Mouse (Mus musculus) left cerebral cortex, adult 9 months (tissue): Measurements from ENCODE around the gene Abcb4.
"Not testable (repeated sequence)": the region's sequence is repeated elsewhere in the genome, so short reads cannot be mapped to it uniquely, and the experiment has no call there.

ENCODE experiments used
- DNase-seq, 2 experiments: peaks; one replicate each; pipeline ENCODE4 v3.0.0; 2022; ENCODE audit warnings: low spot score in 2 of 2

Gene Abcb4

GRCm38 (mm10) chr5:8893300-8894103 is at the start of gene Abcb4:
Gene Abcb4, plus strand, starts transcription at chr5:8893717.
- DNase-seq = peak; percentile 20 to 56

- DNase-seq = not testable (repeated sequence)
Observed at GRCm38 (mm10) chr5:8848607-8849575, 44.6 kb upstream of the Abcb4 start.

- no peak for DNase-seq
Observed at GRCm38 (mm10) chr5:8850851-8851250, 42.7 kb upstream of the Abcb4 start.

- DNase-seq = no peak
Observed at GRCm38 (mm10) chr5:8857201-8857600, 36.3 kb upstream of the Abcb4 start.

GRCm38 (mm10) chr5:8861811-8862210 is 31.7 kb upstream of the Abcb4 start:
- DNase-seq = no peak

DNA sequence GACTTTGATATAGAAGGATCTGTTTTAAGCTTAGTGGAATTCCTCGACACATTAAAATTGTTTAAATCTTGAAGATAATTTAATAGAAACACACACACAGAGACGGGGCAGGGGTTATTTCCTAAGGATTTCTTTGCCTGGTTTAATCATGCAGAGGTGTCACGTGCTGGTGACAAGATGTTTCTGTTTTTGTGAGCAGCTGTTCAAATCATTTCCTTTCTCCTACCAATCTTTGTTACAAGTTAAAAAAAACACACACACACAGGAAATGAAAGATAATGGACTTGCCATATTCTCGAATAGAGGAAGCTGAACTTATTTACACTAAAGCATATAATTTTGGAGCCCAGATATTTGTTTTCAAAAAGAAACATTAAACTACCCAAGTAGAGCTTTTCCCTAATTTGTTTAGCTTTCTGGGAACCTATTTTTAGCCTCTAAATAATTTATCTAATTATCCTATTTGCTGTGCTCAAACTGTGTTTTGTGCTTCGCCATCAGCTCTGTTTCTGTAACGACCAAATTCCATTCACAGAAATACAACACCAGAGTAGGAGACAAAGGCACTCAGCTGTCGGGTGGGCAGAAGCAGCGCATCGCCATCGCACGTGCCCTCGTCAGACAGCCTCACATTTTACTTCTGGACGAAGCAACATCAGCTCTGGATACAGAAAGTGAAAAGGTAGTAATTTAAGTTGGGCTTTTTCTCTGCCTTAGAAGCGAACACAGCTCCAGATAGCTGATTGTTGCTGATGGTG is 29.8 kb upstream of the Abcb4 start:
- no peak for DNase-seq

- DNase-seq = not testable (repeated sequence)
Observed at GRCm38 (mm10) chr5:8865630-8866029, 27.9 kb upstream of the Abcb4 start.

DNA sequence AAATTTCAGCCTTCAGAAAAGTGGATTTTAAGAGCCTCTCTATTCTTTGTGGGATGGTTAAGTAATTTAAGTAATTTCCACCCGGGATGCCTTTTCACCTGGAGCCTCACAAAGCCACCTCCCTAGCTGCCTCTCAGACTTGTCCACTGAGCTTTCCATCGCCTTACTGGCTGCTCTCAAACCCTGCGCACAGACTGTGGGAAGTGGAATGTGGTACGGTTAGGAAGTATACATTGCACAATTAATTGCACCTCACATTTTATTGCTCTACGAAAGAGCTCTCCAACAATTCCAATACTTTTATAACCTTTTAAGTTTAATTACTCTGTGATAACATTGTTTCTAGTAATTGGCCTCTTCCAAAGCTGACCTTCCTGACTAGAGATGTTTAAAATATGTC is 27.2 kb upstream of the Abcb4 start:
- no peak for DNase-seq

GRCm38 (mm10) chr5:8868019-8868418 is 25.5 kb upstream of the Abcb4 start:
- no peak for DNase-seq

DNA sequence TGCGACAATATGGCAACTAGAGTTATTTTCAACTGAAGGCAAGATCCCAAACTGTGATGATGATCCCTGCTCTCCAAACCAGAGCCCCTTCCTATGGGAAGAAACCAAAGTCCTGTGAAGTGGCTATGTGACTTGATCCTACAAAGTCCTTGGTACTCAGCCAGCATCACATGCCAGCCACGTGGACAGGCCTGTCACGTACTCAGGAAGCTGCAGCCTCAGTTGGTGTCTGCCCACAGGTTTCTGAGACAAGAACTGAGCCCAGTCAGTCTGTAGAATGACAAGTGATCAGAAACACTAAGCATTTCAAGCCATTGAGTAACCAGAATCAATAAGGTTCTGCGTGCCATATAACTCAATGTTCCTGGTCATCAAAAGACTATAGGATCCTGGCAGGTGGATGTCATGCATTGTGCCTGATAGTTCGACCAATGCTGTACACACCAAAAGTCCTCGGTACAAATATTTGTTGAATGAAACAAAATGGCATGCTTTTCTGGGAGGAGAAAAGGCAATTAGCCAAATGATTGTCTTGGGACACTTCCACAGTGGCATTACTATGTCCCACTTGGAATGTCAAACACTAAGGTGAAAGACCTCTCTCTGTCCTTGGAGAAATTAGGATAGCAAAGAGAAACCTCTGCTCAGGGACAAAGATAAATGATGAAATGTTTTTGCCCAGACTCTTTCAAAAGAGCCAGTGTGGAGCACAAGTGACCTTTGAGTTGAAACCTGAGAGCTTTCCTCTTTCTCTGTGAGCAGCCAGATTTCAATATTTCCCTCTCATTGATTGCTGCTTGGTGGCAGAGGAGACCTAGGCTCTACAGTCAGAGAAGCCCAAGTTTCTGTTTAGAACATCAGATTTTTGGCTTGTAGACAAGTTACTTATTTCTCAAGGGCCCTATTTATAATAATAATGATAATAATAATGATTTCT is 20.3 kb upstream of the Abcb4 start:
- DNase-seq = no peak

DNA sequence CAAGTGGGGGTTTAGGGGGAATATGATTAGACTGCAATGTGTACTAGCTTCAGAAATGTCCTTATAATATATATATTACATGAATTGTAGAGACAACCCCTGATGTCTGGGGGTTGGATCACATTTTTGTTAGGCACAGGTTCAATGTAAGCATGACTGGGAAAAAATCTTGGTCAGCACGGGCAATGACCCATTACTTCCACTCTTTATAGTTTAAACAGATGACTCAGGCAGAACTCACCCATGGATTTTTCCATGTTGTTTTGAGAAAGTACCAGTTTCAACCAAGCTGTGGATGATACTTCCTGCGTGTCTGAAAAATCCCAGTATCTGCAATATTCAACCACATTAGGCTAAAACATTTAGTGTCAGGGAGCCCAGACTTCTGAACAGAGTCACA is 16.4 kb upstream of the Abcb4 start:
- DNase-seq = no peak

DNA sequence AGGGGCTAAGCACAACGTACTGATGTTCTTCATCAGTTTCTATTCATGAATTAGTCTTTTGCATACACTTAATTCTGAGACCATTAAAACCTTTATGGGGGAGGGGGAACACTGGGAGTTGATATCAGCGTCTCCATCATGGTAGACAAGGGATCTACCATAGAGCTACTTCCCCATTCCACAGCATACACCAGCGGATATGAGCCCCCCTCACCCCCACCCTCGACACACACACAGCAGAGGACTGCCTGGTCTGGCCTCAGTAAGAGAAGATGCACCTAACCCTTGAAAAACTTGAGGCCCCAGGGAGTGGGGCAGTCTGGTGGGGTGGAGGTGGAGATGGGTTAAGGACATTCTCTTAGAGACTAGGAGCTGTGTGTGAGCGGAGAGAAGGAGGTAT is 15.7 kb upstream of the Abcb4 start:
- DNase-seq = no peak

GRCm38 (mm10) chr5:8885837-8886236 is 7.7 kb upstream of the Abcb4 start:
- no peak for DNase-seq

DNA sequence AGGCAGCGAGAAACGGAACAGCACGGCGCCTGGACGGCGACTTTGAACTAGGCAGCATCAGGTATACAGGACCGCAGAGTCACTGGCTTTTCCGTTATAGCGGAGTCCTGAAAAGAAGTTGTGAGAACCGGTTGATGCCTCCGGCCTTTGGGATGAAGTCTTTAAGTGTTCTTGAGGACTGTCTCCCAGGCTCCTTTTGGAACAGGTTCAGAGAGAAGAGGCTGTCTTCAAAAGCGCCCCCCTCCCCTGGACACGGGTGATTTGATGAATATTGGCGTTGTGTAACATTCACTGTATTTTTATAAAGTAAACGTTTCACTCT is 548 bp downstream of the Abcb4 start:
- DNase-seq = peak in 1 of 2 experiments; percentile 7

- no peak for DNase-seq
Observed at GRCm38 (mm10) chr5:8894641-8895490, 1.3 kb downstream of the Abcb4 start.

DNA sequence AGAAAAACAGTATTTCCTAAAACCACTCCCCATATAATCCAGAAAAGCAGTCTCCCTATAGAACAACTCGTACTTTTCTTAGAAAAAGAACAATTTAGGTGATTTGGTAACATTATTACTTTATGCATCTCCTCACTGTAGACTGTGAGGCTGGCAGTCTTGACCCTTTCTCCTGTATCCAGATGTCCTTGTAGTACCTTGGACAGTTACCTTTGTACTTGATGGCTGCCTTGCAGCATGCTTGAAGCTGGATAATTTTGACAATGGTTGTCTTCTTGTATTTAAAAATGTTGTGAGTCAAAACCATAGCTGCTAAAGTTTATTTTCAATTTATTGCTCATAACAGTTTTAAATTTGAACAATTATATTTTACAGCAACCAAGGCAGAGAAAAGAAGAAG is 2.7 kb downstream of the Abcb4 start:
- no peak for DNase-seq

DNA sequence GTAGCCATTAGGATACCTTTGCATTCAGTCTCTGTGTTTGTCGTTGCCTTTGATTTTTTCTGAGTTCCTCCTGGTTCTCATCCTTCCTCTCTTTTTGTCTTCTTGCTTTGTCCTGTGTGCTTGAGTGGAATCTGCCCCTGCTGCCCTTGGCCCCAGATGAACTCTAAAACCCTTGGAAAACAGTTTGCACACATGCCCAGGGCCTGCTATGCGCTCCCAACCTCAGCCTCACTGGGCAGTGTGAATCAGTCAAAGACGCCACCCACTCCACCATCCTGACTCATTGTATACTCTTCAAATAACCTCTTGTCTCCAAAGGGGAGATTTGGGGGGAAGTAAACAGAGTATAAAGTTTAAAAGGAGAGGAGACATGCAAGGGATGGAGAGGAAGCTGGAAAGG is 4.7 kb downstream of the Abcb4 start:
- no peak for DNase-seq

- no peak for DNase-seq
Observed at GRCm38 (mm10) chr5:8901001-8901400, 7.5 kb downstream of the Abcb4 start.

DNA sequence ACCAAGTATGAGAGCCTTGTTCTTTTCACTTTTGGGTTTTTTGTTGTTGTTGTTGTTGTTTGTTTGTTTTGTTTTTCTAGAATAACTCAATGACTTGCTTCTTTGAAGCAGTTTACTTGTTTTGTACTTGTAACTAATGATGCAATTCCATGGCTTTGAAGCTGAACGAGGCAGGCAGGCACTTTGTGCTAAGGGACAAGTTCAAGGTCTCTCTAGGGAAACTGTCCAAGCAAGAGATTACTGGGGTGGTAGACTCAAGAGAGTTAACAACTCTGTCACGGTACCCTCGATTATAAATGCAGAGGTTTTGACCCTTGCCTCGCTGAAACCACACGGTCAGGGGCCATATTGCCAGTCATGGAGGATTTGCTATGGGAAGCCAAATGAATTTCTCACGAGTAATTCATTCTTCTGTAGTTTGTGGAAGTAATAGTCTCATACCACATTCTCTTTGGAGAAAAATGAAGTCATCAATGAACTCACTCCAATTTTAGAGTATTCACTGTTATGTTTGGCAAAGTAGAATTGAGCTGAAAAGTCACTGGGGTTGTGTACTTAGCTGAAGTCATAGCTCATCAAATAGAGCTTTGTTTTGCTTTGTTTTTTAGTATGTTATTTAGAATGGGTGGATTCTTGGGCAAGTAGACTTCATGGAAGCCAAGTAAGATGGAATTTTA is 8.8 kb downstream of the Abcb4 start:
- DNase-seq = no peak
